Mouse (Mus musculus): Measurements from ENCODE around the gene Tgm1.

DNA sequence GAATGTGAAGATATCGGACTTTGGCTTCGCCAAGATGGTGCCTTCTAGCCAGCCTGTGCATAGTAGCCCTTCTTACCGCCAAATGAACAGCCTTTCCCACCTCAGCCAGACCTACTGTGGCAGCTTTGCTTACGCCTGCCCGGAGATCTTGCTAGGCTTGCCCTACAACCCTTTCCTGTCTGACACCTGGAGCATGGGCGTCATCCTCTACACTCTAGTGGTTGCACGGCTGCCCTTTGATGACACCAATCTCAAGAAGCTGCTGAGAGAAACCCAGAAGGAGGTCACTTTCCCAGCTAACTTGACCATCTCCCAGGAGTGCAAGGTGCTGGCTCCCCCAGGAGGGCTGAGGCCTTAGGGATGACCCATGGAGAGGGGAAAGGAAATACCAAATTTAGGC lies 62.2 kb downstream of the Tgm1 start:
- TF ChIP-seq POLR2A (IDR thresholded peaks at IDR 0.05; ENCODE audit: borderline replicate concordance, insufficient read depth, low read length) (no peak), CTCF (IDR thresholded peaks at IDR 0.05; ENCODE audit: borderline replicate concordance, insufficient read depth, low read depth, low read length) (no peak)
